Mouse (Mus musculus) 3T3-L1 (cell line): Measurements from ENCODE around the gene Zfp568.

Source experiments
- DNase-seq: peaks from one replicate; pipeline ENCODE4 v3.0.0-alpha.2; 2015; ENCODE audit warnings: low read depth, low spot score

Gene Zfp568

GRCm38 (mm10) chr7:29989031-29989430 is 5.3 kb downstream of the Zfp568 start:
- no peak for DNase-seq

DNA sequence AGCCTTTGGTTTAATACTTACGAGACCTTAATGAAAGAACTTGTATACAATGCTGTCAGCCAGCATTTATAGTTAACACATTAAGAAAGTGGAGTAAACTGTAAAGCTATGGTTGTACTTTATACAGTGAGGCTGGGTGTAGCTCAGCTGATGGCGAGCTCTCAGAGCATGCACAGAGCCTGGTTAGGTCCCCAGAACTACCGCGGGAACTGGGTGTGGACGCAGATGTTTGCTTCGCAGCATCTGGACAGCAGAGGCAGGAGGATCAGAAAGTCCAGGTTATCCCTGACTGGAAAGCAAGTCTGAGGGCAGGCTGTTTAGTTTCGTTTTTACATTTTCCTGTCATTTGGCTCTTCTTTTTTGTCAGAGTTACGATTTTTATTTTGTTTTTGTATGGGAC is 8.9 kb downstream of the Zfp568 start:
- DNase-seq, result no peak

- DNase-seq, result no peak
Measured at GRCm38 (mm10) chr7:29993340-29993739, 9.6 kb downstream of the Zfp568 start.

- DNase-seq, result peak; percentile 64
Measured at GRCm38 (mm10) chr7:29995134-29995533, 11.4 kb downstream of the Zfp568 start.

DNA sequence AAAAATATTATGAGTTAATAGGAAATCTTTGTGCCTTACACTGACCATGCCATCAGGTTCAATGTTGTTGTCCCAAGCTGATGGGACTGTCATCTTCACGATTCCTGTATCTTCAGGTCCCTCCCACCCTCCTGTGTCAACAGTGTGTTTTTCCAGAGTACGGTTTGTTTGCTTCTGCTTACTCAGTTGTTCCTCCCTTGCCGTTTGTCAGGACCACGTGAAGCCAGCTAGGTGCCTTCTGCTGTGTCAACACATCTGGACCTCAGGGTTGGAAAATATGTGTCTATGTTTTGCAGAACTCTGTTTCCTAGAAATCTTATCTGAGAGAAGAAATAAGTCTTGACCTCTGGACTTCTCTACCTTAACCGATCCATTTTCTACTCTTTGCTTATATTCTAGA is 16.8 kb downstream of the Zfp568 start:
- no peak for DNase-seq

GRCm38 (mm10) chr7:30007601-30008000 is 23.8 kb downstream of the Zfp568 start:
- DNase-seq, result no peak

- peak; percentile 81 for DNase-seq
Measured at GRCm38 (mm10) chr7:30008020-30008690, 24.4 kb downstream of the Zfp568 start.

DNA sequence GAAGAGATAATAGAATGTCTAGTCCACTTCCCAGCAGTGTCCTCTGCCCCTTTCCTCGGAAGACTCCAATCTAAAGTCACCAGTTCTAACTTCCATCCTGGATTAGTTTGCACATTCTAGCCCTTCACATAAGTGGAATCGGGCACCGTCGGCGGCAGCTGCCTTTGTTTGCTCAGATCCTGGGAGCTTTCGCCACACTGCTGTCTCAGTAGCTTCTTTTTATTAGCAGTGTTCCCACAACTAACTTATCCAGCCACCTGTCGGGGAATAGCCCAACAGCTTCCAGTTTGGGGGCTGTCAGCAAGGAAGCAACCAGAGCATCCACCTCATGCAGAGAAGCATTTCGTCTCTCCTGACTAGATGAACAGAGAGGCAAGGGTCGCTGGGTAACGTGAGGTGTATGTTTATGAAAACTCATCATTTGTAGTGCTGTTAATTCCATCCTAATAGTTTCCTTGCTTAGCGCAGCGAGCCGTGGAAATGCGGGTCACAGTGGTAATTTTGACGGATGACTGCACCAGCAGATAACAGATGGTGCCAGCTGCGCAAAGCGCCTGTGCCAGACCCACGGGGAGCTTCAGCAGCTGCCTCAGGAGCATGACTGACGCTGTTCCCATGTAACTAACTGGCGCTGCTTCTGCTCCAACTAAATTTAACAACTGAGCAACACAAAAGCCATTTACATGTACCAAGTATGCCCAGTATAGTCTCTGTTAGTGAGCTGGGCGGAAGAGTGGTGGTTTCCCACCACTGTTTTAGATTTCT is 25.7 kb downstream of the Zfp568 start:
- peak; percentile 29 for DNase-seq

DNA sequence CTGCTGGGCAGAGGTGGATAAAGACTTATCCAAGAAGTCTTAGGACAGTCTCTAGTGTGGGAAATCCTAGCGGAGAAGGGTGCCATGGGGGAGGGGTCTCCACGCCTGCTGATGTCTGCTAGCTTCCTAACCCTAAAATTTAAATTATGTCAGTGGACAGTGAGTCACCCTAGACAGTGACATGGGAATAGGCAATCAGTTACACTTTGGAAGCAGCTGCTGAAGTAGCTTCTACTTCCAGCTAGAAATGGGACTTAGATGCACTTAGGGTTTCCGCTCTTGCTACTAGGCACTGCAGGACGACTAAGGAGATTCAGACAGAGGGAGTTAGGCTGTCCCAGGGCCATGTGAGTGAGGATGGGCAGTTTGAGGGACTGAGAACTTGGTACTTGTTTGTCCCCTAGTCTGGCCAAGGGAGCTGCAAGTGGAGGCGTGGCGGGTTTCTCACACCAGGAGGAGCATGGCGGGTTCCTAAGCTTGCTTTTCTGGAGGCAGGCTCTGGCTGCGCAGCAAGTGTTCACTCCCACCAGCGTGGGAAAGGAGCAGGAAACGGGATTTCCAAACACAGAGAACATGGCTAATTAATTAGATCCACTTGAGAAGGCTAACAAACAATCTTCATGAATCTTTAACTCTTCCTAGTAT is 26.9 kb downstream of the Zfp568 start:
- DNase-seq, result no peak

GRCm38 (mm10) chr7:30012956-30013363 is 29.2 kb downstream of the Zfp568 start:
- peak; percentile 78 for DNase-seq

GRCm38 (mm10) chr7:30017226-30017625 is 33.5 kb downstream of the Zfp568 start:
- no peak for DNase-seq

- no peak for DNase-seq
Measured at GRCm38 (mm10) chr7:30019543-30019942, 35.8 kb downstream of the Zfp568 start.

DNA sequence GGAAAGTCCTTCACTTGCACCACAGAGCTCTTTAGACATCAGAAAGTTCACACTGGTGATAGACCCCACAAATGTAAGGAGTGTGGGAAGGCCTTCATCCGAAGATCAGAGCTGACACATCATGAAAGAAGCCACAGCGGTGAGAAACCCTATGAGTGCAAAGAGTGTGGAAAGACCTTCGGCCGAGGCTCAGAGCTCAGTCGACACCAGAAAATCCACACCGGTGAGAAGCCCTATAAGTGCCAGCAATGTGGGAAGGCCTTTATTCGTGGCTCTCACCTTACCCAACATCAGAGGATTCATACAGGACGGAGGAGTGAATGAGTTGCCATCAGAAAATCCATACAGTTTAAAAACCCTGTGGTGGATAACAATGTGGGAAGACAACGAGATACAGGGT is 39.6 kb downstream of the Zfp568 start:
- no peak for DNase-seq

DNA sequence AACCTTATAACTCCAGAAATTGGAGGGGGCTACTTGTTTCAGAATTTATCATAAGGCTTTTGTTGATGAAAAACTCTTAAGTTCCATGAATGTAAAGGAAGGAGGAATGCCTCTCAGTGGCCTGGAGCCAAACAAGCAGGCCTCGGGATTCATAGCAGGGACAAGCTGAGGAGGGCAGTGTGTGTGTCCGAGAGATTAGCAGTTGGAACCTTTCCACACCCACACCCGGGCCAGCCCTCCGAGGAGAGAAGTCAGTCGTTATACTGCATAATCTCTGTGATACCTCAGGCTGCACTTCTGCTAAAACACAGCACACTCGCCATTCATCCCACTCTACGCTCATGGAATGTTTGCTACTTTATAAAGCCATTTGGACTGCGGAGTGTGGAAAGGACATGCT is 40.0 kb downstream of the Zfp568 start:
- no peak for DNase-seq

- no peak for DNase-seq
Measured at GRCm38 (mm10) chr7:30025358-30025757, 41.6 kb downstream of the Zfp568 start.

DNA sequence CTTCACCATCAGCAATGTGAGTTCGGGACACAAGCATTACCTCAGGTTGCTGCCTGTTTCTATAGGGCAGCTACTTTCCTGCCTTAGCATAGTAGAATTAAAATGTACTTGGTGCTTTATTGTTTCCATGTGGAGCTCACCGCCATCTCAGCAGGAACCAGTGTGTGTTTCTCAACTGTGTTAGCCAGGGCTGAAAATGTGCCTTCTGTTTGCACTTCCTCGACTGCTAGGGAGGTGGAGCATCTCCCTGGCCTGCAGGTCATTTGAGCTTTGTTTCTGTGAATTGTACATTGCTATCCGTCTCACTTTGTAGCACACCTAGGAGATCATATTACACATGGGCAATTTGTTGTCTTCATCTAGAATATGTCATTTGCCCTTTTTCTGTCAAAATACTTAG is 43.6 kb downstream of the Zfp568 start:
- DNase-seq, result no peak

- no peak for DNase-seq
Measured at GRCm38 (mm10) chr7:30028572-30028971, 44.8 kb downstream of the Zfp568 start.

GRCm38 (mm10) chr7:30030677-30031076 is 46.9 kb downstream of the Zfp568 start:
- DNase-seq, result no peak

DNA sequence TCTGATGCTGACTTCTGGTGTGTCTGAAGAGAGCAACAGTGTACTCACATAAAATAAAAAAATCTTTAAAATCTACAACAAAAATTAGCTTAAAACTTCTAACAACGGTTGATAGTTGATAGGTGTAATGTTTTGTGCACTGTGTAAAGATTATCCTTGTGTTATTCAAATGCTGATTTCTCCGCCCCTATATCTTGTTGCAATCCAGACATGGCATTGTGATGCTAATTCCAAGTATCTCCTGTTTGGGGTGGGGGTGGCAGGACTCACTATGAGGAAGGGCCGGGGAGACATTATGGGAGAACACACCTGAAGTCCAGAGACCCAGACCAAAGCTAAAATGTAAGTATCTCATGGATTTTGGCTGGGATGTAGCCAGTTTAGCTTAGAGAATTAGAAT is 47.6 kb downstream of the Zfp568 start:
- DNase-seq, result no peak

DNA sequence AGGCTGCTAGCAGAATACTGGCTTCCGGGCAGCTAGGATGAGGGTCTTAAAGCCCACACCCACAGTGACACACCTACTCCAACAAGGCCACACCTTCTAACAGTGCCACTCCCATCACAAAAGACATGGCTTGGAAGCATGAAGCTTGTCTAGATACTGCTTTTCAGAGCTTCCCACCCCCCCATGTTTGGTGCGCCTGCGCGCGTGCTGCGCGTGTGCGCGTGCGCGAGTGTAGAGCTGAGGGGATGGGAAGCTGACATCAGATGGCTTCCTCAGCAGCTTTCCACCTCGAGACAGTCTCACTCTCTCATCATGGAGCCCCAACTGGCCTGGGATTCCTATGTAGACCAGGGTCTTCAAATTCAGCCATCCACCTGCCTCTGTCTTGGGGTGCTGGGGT is 50.6 kb downstream of the Zfp568 start:
- no peak for DNase-seq

DNA sequence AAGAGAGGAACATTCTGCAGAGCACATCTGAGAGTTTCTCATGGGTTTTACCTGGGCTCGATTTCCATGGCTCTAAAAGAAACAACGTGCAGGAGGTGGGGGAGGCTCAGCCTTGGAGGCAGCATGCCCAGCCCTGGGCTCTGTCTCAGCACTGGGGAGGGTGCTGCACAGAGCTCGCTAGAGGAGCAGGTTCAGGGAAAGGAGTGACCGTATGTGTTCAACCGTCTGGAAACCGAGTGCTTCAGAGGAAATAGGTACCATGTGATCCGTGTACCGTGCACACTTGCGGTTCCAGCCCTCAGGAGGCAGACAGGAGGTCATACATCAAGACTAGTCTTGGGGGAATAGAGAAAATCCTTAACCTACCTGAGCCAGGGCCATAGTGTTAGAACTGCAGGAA is 60.6 kb downstream of the Zfp568 start:
- DNase-seq, result no peak

- DNase-seq, result no peak
Measured at GRCm38 (mm10) chr7:30048126-30048525, 64.4 kb downstream of the Zfp568 start.
